Mouse (Mus musculus): ENCODE data around the gene Katnb1. TPM values are rescaled to one million over a fixed set of nuclear protein-coding genes. Genes with fewer than 3 reads are reported as not detected.
A peak's percentile ranks its signal among the peaks of the same experiment; 100 is the strongest.

Katnb1 gene
- polyA plus RNA-seq, 1 experiment = 20.0 TPM

GRCm38 (mm10) chr8:95058661-95059060 lies 22.3 kb upstream of the Katnb1 start:
- H3K4me3 ChIP-seq = no peak overlapping the region
- no peak overlapping the region for H3ac ChIP-seq (ENCODE audit: control insufficient read depth, insufficient read length)
- H3K36me3 ChIP-seq (ENCODE audit: control insufficient read depth, insufficient read depth) = no peaks in the 10 kb centered on the region
- H3K4me2 ChIP-seq (ENCODE audit: low read depth) = no peak overlapping the region
- H3K27me3 ChIP-seq (ENCODE audit: control insufficient read depth, insufficient read depth, insufficient read length) = no peaks in the 10 kb centered on the region
- H3K79me2 ChIP-seq (ENCODE audit: control insufficient read depth, insufficient read depth) = no peaks in the 10 kb centered on the region
- TF ChIP-seq E2F4 (IDR thresholded peaks at IDR 0.05; ENCODE audit: insufficient read depth) (no peak), SRF (IDR thresholded peaks at IDR 0.05; ENCODE audit: control insufficient read depth, insufficient read length, low read depth) (no peak), MYOG (IDR thresholded peaks at IDR 0.05; ENCODE audit: control insufficient read depth in 1 of 3, insufficient read depth in 1 of 3, insufficient read length in 2 of 3, low read depth in 2 of 3) (no peak), MAX (IDR thresholded peaks at IDR 0.05; ENCODE audit: low read depth) (no peak), CEBPB (IDR thresholded peaks at IDR 0.05; ENCODE audit: insufficient read depth, poor library complexity, severe bottlenecking) (no peak), POLR2A (IDR thresholded peaks at IDR 0.05; ENCODE audit: insufficient read length, low read depth) (no peak), TCF3 (IDR thresholded peaks at IDR 0.05; ENCODE audit: insufficient read length, low read depth) (no peak), REST (IDR thresholded peaks at IDR 0.05; ENCODE audit: insufficient read depth, insufficient read length) (no peak), POLR2AphosphoS2 (IDR thresholded peaks at IDR 0.05; ENCODE audit: insufficient read length, low read depth) (no peak), TCF12 (IDR thresholded peaks at IDR 0.05; ENCODE audit: insufficient read depth, poor library complexity, severe bottlenecking) (no peak), USF1 (IDR thresholded peaks at IDR 0.05; ENCODE audit: low read depth) (no peak), MYOD1 (IDR thresholded peaks at IDR 0.05; ENCODE audit: control insufficient read depth in 1 of 3, insufficient read length in 2 of 3, low read depth in 2 of 3) (no peak)

- Histone ChIP-seq H3ac (ENCODE audit: control insufficient read depth, insufficient read length) (no peak overlapping the region), H3K79me2 (ENCODE audit: control insufficient read depth, insufficient read depth) (no peaks in the 10 kb centered on the region), H3K27me3 (ENCODE audit: control insufficient read depth, insufficient read depth, insufficient read length) (no peaks in the 10 kb centered on the region), H3K36me3 (ENCODE audit: control insufficient read depth, insufficient read depth) (no peaks in the 10 kb centered on the region), H3K4me3 (no peak overlapping the region), H3K4me2 (ENCODE audit: low read depth) (no peak overlapping the region)
- TF ChIP-seq POLR2AphosphoS2 (IDR thresholded peaks at IDR 0.05; ENCODE audit: insufficient read length, low read depth) (no peak), TCF3 (IDR thresholded peaks at IDR 0.05; ENCODE audit: insufficient read length, low read depth) (no peak), MYOG (IDR thresholded peaks at IDR 0.05; ENCODE audit: control insufficient read depth in 1 of 3, insufficient read depth in 1 of 3, insufficient read length in 2 of 3, low read depth in 2 of 3) (no peak), SRF (IDR thresholded peaks at IDR 0.05; ENCODE audit: control insufficient read depth, insufficient read length, low read depth) (no peak), CEBPB (IDR thresholded peaks at IDR 0.05; ENCODE audit: insufficient read depth, poor library complexity, severe bottlenecking) (no peak), REST (IDR thresholded peaks at IDR 0.05; ENCODE audit: insufficient read depth, insufficient read length) (no peak), MYOD1 (IDR thresholded peaks at IDR 0.05; ENCODE audit: control insufficient read depth in 1 of 3, insufficient read length in 2 of 3, low read depth in 2 of 3) (no peak), MAX (IDR thresholded peaks at IDR 0.05; ENCODE audit: low read depth) (no peak), USF1 (IDR thresholded peaks at IDR 0.05; ENCODE audit: low read depth) (no peak), TCF12 (IDR thresholded peaks at IDR 0.05; ENCODE audit: insufficient read depth, poor library complexity, severe bottlenecking) (no peak), POLR2A (IDR thresholded peaks at IDR 0.05; ENCODE audit: insufficient read length, low read depth) (no peak), E2F4 (IDR thresholded peaks at IDR 0.05; ENCODE audit: insufficient read depth) (no peak)
These were observed 21.0 kb upstream of the Katnb1 start for GRCm38 (mm10) chr8:95059812-95060533.

- H3K79me2 ChIP-seq (ENCODE audit: control insufficient read depth, insufficient read depth) = no peaks in the 10 kb centered on the region
- no peaks in the 10 kb centered on the region for H3K36me3 ChIP-seq (ENCODE audit: control insufficient read depth, insufficient read depth)
- no peak overlapping the region for H3ac ChIP-seq (ENCODE audit: control insufficient read depth, insufficient read length)
- H3K4me2 ChIP-seq (ENCODE audit: low read depth) = peak overlapping the region; percentile 46
- no peak overlapping the region for H3K4me3 ChIP-seq
- TF ChIP-seq MYOD1 (IDR thresholded peaks at IDR 0.05; ENCODE audit: control insufficient read depth in 1 of 3, insufficient read length in 2 of 3, low read depth in 2 of 3) (no peak), SRF (IDR thresholded peaks at IDR 0.05; ENCODE audit: control insufficient read depth, insufficient read length, low read depth) (no peak), CEBPB (IDR thresholded peaks at IDR 0.05; ENCODE audit: insufficient read depth, poor library complexity, severe bottlenecking) (no peak), USF1 (IDR thresholded peaks at IDR 0.05; ENCODE audit: low read depth) (no peak), MAX (IDR thresholded peaks at IDR 0.05; ENCODE audit: low read depth) (no peak), REST (IDR thresholded peaks at IDR 0.05; ENCODE audit: insufficient read depth, insufficient read length) (no peak), TCF12 (IDR thresholded peaks at IDR 0.05; ENCODE audit: insufficient read depth, poor library complexity, severe bottlenecking) (no peak)
- no peaks in the 10 kb centered on the region for H3K27me3 ChIP-seq (ENCODE audit: control insufficient read depth, insufficient read depth, insufficient read length)
These were observed 16.5 kb upstream of the Katnb1 start for GRCm38 (mm10) chr8:95064531-95064930.

- TF ChIP-seq SRF (IDR thresholded peaks at IDR 0.05; ENCODE audit: control insufficient read depth, insufficient read length, low read depth) (no peak), MYOD1 (IDR thresholded peaks at IDR 0.05; ENCODE audit: control insufficient read depth in 1 of 3, insufficient read length in 2 of 3, low read depth in 2 of 3) (no peak), REST (IDR thresholded peaks at IDR 0.05; ENCODE audit: insufficient read depth, insufficient read length) (no peak)
- Histone ChIP-seq H3K4me2 (ENCODE audit: low read depth) (no peak overlapping the region), H3K79me2 (ENCODE audit: control insufficient read depth, insufficient read depth) (no peaks in the 10 kb centered on the region)
These were observed 13.4 kb upstream of the Katnb1 start for GRCm38 (mm10) chr8:95067582-95067981.

GRCm38 (mm10) chr8:95075504-95075903 lies 5.5 kb upstream of the Katnb1 start:
- H3K79me2 ChIP-seq (ENCODE audit: control insufficient read depth, insufficient read depth) = no peaks in the 10 kb centered on the region
- H3ac ChIP-seq (ENCODE audit: control insufficient read depth, insufficient read length) = no peak overlapping the region
- no peak overlapping the region for H3K4me3 ChIP-seq
- TF ChIP-seq E2F4 (IDR thresholded peaks at IDR 0.05; ENCODE audit: insufficient read depth) (no peak), CEBPB (IDR thresholded peaks at IDR 0.05; ENCODE audit: insufficient read depth, poor library complexity, severe bottlenecking) (no peak), MYOG (IDR thresholded peaks at IDR 0.05; ENCODE audit: control insufficient read depth in 1 of 3, insufficient read depth in 1 of 3, insufficient read length in 2 of 3, low read depth in 2 of 3) (no peak), REST (IDR thresholded peaks at IDR 0.05; ENCODE audit: insufficient read depth, insufficient read length) (no peak), POLR2AphosphoS2 (IDR thresholded peaks at IDR 0.05; ENCODE audit: insufficient read length, low read depth) (no peak), MAX (IDR thresholded peaks at IDR 0.05; ENCODE audit: low read depth) (no peak), TCF12 (IDR thresholded peaks at IDR 0.05; ENCODE audit: insufficient read depth, poor library complexity, severe bottlenecking) (no peak), MYOD1 (IDR thresholded peaks at IDR 0.05; ENCODE audit: control insufficient read depth in 1 of 3, insufficient read length in 2 of 3, low read depth in 2 of 3) (no peak)
- H3K27me3 ChIP-seq (ENCODE audit: control insufficient read depth, insufficient read depth, insufficient read length) = no peaks in the 10 kb centered on the region
- no peak overlapping the region for H3K4me2 ChIP-seq (ENCODE audit: low read depth)
- H3K36me3 ChIP-seq (ENCODE audit: control insufficient read depth, insufficient read depth) = no peaks in the 10 kb centered on the region

More at GRCm38 (mm10) chr8:95067582-95067981, 13.4 kb upstream of the Katnb1 start:
- Histone ChIP-seq H3K36me3 (ENCODE audit: control insufficient read depth, insufficient read depth) (no peaks in the 10 kb centered on the region), H3K27me3 (ENCODE audit: control insufficient read depth, insufficient read depth, insufficient read length) (no peaks in the 10 kb centered on the region), H3K4me3 (no peak overlapping the region), H3ac (ENCODE audit: control insufficient read depth, insufficient read length) (no peak overlapping the region)
